Mouse (Mus musculus): ENCODE measurements at regions not wholly inside any gene's neighbourhood (a gene's known extent, or its start where the extent isn't known, plus 50 kb on each side); places are given as distances from the start of the nearest gene placed in this dataset.

GRCm38 (mm10) chr1:52397460-52397859 is 103.0 kb downstream of the Nab1 start:
- peak; percentile 5 for DNase-seq (ENCODE audit: low read depth, low spot score)

DNA sequence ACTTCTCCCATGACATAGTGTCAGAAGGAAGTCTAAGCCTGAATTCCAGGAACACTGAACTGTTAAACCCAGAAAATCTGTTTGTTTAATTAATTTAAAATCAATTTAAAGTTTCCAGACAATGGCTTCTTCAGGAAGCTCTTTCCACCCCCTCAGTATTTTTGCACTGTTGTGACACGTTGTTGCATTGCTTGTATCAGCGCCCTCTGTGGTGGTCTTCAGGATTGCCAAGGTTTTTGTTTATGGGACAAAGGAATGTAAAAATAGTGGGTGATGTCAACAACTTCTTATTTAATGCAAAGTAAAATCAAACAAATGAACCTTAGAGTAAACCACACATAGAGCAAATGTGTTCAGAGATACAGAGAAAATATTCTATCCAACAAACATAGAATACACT is 107.5 kb downstream of the Nab1 start:
- DNase-seq (ENCODE audit: low read depth, low spot score) = no peak

DNA sequence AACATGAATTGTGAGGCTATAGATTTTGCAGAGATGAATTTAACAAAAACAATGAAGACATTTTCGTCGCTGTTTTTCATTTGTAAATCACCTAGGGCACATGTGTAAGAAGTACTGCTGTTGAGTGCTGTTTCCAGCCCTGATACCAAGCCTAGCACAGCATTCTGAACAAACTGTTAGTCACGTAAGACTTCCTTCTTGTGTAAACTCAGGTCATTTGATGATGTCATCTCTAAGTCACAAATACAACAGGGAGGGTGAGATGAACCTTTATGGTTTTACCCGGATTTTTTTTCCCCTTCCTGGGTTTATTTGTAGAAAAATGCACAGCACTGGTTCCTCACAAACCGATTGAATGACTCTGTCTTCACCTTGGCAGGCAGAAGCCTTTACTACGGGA is 111.6 kb downstream of the Nab1 start:
- no peak for DNase-seq (ENCODE audit: low read depth, low spot score)

DNA sequence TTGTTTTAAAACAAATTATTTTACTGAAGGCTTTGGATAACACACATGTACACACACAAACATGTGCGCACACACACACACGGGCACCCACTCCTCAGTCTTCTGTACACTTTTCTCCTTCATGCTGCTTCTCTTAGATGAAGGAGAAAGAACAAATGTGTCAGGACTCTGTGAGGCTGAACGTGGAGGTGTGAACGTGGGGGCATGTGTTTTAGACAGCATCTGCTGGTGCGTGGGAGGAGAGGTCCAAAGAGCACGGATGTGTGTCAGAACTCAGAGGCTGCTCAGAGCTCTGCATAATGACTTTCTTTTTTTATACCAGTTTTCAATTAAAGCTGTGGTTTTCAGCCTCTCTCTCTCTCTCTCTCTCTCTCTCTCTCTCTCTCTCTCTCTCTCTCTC is 112.4 kb downstream of the Nab1 start:
- no peak for DNase-seq (ENCODE audit: low read depth, low spot score)

GRCm38 (mm10) chr1:52387062-52387461 is 113.4 kb downstream of the Nab1 start:
- DNase-seq (ENCODE audit: low read depth, low spot score) = no peak

DNA sequence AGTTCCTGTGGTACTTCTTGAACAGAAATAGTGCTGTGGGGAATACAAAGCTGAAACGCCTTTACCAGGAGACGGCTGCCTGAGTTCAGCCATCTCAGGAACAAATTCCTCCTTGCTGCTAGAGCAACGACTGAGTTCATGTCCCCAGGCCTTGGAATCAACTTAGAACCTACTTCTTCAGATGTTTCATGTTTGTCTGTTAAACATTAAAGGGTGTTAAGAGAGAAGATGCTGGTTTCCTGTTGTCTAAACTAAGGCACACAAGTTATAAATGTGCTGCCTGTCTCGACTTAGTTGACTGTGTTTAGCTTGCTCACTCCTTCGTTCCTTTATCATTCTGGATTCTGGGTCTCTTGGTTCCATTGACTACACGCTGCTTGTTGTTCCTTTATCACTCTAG is 125.2 kb downstream of the Nab1 start:
- DNase-seq (ENCODE audit: low read depth, low spot score) = no peak

GRCm38 (mm10) chr1:52374666-52375065 is 125.8 kb downstream of the Nab1 start:
- no peak for DNase-seq (ENCODE audit: low read depth, low spot score)

DNA sequence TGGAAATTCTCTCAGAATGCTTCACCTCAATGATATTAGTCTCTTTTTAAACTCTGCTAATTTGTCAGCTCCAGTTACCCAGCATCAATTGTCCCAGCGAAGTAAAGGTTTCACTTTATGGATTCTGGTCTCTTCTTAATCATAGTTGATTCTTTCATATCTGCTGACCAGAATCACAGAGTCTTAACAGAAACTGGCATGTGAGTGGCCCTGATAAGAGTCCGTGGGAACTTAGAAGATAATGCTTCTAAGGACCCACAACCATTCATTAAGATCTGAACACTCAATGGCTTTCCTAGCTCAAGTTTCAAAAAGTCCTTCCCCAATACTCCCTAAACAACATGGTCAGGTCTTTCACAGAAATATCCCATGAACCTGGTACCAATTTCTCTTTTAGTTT is 126.7 kb downstream of the Nab1 start:
- no peak for DNase-seq (ENCODE audit: low read depth, low spot score)

- no peak for DNase-seq (ENCODE audit: low read depth, low spot score)
Observed at GRCm38 (mm10) chr1:52366386-52366785, 133.4 kb upstream of the Gls start.

DNA sequence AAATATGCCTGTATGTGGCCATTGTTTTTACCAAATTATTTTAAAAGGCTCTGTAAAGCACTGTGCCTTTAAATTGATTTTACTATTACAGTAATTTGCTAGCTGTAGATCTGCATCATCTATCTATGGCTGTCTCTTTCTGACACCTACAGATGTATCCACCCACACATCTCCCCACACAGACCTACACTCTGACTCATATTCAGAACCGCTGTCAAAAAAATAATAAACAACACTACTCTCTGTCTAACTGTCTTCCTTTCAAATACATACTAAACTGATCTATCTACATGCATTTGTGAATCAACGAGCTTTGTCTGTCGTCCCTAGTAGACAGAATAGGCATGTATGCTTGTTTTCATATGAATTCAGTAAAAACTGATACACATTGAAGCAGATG is 130.6 kb upstream of the Gls start:
- DNase-seq (ENCODE audit: low read depth, low spot score) = no peak

- DNase-seq (ENCODE audit: low read depth, low spot score) = no peak
Observed at GRCm38 (mm10) chr1:52362976-52363375, 129.9 kb upstream of the Gls start.

DNA sequence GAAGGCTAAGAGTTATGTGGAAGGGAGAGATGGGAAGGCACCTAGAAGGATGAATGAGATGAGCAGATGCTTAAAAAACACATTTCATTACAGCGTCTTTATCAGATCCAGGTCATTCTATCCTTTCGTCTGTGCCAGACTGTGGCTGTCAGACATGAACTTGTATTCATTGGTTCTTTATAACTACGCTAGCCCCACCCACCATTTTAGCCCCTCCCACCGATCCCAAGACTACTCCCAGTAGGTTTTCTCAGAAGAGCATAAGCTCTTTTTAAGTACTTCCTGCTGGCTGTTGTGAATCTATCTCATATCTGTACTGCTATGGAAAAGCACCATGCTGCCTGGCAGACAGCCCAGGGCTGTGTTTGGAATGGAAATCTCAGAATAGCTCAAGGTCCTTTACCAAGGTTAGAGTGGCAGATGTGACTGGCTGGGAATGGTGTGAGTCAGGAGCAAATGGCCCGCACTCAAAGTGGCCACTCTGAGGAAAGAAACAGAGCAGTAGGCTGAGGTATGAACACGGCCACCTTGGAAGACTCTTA is 121.1 kb upstream of the Gls start:
- no peak for DNase-seq (ENCODE audit: low read depth, low spot score)

DNA sequence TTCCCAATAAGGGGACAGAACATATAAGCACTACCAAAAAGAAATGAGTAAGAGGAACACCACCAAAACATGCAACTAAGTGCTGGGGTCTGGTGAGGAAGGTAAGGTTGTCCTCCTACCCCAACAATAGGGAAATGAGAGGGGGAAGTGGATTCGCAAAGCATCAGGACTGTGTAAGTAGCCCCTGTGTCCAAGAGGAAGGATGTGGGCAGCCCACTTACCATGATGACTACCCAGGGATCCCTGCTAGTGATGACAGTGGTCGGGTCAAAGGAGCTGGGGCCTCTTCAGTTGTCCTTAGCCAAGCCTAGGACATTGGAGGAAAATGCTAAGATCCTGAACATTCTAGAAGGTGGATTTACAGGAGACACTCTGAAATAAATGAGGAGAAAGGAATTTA is 109.1 kb upstream of the Gls start:
- DNase-seq (ENCODE audit: low read depth, low spot score) = no peak

GRCm38 (mm10) chr1:52338704-52339103 is 105.7 kb upstream of the Gls start:
- no peak for DNase-seq (ENCODE audit: low read depth, low spot score)

GRCm38 (mm10) chr1:52338243-52338642 is 105.2 kb upstream of the Gls start:
- DNase-seq (ENCODE audit: low read depth, low spot score) = no peak

DNA sequence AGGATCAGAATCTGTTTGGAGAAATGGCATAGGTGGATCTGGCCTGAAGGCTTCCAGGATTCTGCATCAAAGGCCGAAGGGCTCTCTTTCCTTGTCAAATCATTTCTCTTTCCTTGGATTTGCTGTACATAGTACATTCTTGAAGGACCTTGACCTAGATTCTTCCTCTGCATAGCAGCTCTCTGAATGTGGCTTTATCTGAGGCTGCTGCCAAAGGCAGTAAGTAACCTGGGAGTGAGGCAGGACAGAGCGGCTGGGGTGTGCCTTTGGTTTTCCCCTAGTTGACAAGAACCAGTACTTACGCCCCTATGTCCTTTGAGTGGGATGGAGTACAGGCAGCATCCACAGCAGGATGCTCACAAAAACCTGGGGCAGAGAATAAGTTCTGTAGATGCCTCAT is 103.7 kb upstream of the Gls start:
- no peak for DNase-seq (ENCODE audit: low read depth, low spot score)

- DNase-seq (ENCODE audit: low read depth, low spot score) = no peak
Observed at GRCm38 (mm10) chr1:52332013-52332412, 99.0 kb upstream of the Gls start.

DNA sequence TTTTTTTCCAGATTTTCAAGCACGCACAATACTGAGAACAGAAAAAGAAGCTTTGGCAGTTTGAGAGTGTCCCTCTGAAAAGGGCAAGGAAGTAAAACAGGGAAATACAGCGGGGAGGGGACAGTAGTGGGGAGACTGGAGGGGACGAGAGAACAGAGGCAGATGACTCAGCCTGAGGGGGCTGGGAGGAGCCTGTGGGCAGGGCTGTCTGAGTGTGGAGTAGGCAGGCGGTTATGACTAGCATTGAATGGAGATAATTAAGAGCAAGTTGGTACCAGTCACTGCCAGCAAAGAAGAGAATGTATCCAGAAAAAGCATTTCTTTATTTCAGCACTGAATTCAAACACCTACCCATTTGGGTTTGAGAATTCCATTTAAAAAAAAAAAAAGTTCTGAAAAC is 98.4 kb upstream of the Gls start:
- DNase-seq (ENCODE audit: low read depth, low spot score) = no peak

DNA sequence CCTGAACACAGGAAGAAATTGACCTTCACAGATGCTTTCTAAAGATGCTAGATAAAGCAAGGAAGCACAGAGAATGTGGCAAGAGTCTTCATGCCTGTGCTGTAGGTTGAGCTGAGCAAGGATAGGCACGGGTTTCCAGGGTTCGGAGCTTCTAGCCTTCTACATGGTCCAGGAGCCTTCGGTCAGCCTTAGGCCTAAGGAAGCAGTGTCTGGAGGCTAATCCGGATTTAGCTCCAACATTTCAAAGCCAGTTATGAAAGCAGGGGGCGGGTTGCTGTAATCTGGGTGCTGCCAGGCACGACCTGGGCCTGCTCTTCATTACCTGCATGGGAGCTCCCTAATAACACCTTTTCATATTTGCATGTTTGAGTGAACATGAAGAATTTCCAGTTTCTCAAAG is 97.5 kb upstream of the Gls start:
- DNase-seq (ENCODE audit: low read depth, low spot score) = no peak

GRCm38 (mm10) chr1:52328507-52328906 is 95.5 kb upstream of the Gls start:
- DNase-seq (ENCODE audit: low read depth, low spot score) = no peak

DNA sequence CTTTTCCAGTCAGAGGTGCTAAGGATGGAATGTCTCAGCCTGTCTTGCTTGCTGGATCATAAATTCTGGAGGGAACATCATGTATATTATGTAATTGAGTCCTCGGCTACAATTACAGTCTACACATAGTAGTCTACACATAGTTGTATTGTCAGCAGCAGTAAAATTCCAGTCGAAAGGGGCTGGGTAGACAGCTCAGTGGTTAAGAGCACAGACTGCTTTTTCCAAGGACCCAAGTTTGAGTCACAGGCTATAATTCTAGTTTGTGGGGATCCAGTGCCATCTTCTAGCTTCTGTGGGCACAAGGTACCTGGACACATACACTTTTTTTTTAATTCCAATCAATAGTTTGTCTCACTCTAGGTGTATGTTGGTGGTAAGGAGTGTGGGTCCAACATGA is 91.3 kb upstream of the Gls start:
- no peak for DNase-seq (ENCODE audit: low read depth, low spot score)

DNA sequence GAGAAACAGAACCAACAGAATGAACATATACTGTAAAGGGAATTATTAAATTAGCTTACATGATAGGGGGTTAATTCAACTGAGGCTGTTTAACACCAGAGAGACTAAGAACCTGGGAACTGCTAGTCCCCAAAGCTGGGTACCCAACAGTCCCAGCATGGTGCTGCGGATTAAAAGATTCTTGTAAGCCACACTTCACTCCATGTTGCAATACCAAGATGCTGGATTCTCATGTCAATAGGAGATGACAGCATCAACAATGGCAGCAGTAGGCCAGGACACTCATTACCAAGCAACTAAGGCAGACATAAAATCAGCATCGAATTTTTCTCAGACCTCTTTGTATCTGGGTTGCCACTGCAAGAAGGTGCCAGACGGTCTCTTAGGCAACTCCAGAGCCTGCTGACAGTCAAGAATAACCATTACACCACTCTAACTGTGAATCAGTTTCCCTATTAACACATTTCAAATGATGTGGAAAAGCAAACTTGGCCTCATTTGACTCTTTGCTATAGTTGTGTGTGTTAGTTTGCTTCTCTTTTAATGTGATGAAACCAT is 79.1 kb upstream of the Gls start:
- no peak for DNase-seq (ENCODE audit: low read depth, low spot score)

GRCm38 (mm10) chr1:52306892-52307291 is 73.9 kb upstream of the Gls start:
- no peak for DNase-seq (ENCODE audit: low read depth, low spot score)
